Mouse (Mus musculus) bone marrow, adult 2 months (tissue): ENCODE results near the gene Lat2.

Experiments used
- CTCF ChIP-seq: fragments of 200-500 bp; IDR thresholded peaks from 2 replicates; pipeline ENCODE4 v1.5.1; 2011; ENCODE audit warnings: low read length, control low read depth; ENCODE audit not compliant: control insufficient read depth, insufficient read depth
- POLR2A ChIP-seq: fragments of 200-500 bp; IDR thresholded peaks from 2 replicates; pipeline ENCODE4 v1.6.1; 2011; ENCODE audit warnings: low read depth, mild to moderate bottlenecking, control low read depth, low read length, borderline replicate concordance; ENCODE audit not compliant: control insufficient read depth

DNA sequence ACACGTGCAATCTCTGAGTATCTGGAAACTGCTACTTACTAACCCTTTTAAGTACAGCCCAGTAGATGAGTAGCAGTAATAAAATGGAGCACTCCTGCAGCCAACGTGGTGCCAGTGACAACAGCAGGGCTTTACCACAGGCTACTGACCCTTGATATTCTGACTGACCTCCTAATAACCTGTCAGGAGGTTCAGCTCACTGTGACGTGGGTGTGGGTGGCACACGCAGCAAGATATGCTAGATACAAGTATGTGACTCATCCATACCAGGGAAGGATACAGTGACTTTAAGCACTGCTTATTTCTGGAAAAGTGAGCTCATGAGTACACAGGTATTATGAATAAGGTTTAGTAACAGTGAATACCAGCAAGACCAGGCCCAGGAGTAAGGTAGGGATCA, 14.7 kb upstream of the Lat2 start:
- TF ChIP-seq POLR2A = no peak
- no peak for TF ChIP-seq CTCF
